Mouse (Mus musculus) heart, embryonic 13.5 days (tissue): ENCODE measurements around the gene Anapc4. TPM values are rescaled to one million over a fixed set of nuclear protein-coding genes. Genes with fewer than 3 reads are reported as not detected.

Experiments
- ATAC-seq: fragments of 200-750 bp; cut with Nextera tagmentation; 2 replicates; pipeline ENCODE4 v1.8.0; 2017; ENCODE audit warnings: moderate TSS enrichment; ENCODE audit not compliant: insufficient number of reproducible peaks, low FRiP score, low TSS enrichment; ENCODE audit errors: extremely low read depth
- H3K27ac ChIP-seq: fragments of 300-500 bp; sonication (generic); replicated peaks from 2 replicates; pipeline ENCODE4 v1.5.1; 2015; ENCODE audit warnings: moderate library complexity, mild to moderate bottlenecking, inconsistent platforms
- H3K27me3 ChIP-seq: fragments of 300-500 bp; sonication (generic); replicated peaks from 2 replicates; pipeline ENCODE4 v1.6.1; 2015; ENCODE audit warnings: mild to moderate bottlenecking, inconsistent platforms
- H3K36me3 ChIP-seq: fragments of 300-500 bp; sonication (generic); 2 replicates; pipeline ENCODE4 v1.6.1; 2015; ENCODE audit warnings: mild to moderate bottlenecking, inconsistent platforms
- H3K4me1 ChIP-seq: fragments of 300-500 bp; sonication (generic); 2 replicates; pipeline ENCODE4 v1.6.1; 2015; ENCODE audit warnings: inconsistent platforms
- H3K4me2 ChIP-seq: fragments of 300-500 bp; sonication (generic); 2 replicates; pipeline ENCODE4 v1.6.1; 2015; ENCODE audit warnings: inconsistent platforms, mild to moderate bottlenecking, moderate library complexity
- H3K4me3 ChIP-seq: fragments of 300-500 bp; sonication (generic); 2 replicates; pipeline ENCODE4 v1.5.1; 2015; ENCODE audit warnings: moderate library complexity, mild to moderate bottlenecking, inconsistent platforms
- H3K9ac ChIP-seq: fragments of 300-500 bp; sonication (generic); 2 replicates; pipeline ENCODE4 v1.6.1; 2015; ENCODE audit warnings: inconsistent platforms, mild to moderate bottlenecking, moderate library complexity
- H3K9me3 ChIP-seq: fragments of 300-500 bp; sonication (generic); 2 replicates; pipeline ENCODE4 v1.6.1; 2016; ENCODE audit warnings: inconsistent platforms
- WGBS: fragments of 180-500 bp; shearing (Covaris S2); methylation state at CpG from one replicate; pipeline ENCODE4 v1.1.7; 2015; ENCODE audit warnings: mixed read lengths; 5-methylcytosine and 5-hydroxymethylcytosine counted together
- polyA plus RNA-seq: library from polyadenylated mRNA; unstranded; fragments of >200 nt; fragmentation: Nextera tagmentation; extraction: Ambion mirVana; gene quantifications from 2 replicates; pipeline ENCODE4 v1.2.1, GENCODE M21; 2015

Anapc4 gene
- polyA plus RNA-seq, 1 experiment from 2014 or later = 65.8 TPM

GRCm38 (mm10) chr5:52868918-52869703, 35.3 kb downstream of the Anapc4 start:
- no peak overlapping the region for H3K4me2 ChIP-seq
- WGBS = 87% methylated on average over 12 of the region's 12 CpGs
- no peak for ATAC-seq
- no peak overlapping the region for H3K4me3 ChIP-seq
- peaks cover 5% of the 10 kb centered on the region; the same call in 1 of the 2 replicates for H3K4me1 ChIP-seq
- H3K36me3 ChIP-seq = peaks cover 53% of the 10 kb centered on the region
- no peak overlapping the region for H3K27ac ChIP-seq
- no peaks in the 10 kb centered on the region for H3K27me3 ChIP-seq
- no peaks in the 10 kb centered on the region for H3K9me3 ChIP-seq
- H3K9ac ChIP-seq = no peak overlapping the region

DNA sequence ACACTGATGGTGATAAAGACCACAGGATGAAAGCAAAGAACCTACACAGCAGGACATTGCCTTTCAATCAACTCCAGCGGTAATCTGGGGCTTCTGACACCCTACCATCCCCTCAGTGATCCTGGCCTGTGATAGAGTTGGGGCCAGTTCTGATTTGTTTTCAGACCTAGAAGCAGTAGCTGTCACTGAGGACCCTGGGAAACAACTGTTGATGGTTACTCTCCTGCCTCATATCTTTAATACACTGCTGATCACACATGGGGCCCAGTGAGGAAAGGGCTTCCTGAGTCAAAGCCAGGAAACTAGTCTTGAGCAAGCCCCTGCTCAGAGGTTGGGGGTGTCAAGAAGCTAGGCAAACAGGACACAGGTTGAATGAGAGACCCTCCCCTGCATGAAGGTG, 37.6 kb downstream of the Anapc4 start:
- Histone ChIP-seq H3K27ac (no peak overlapping the region), H3K4me3 (no peak overlapping the region), H3K4me2 (no peak overlapping the region), H3K9ac (no peak overlapping the region), H3K36me3 (peaks cover 30% of the 10 kb centered on the region), H3K4me1 (no peaks in the 10 kb centered on the region), H3K9me3 (no peaks in the 10 kb centered on the region), H3K27me3 (no peaks in the 10 kb centered on the region)
- 11% methylated on average over 1 of the region's 1 CpGs for WGBS
- no peak for ATAC-seq

GRCm38 (mm10) chr5:52871986-52872385, 38.2 kb downstream of the Anapc4 start:
- Histone ChIP-seq H3K27me3 (no peaks in the 10 kb centered on the region), H3K4me1 (no peaks in the 10 kb centered on the region), H3K4me2 (no peak overlapping the region), H3K4me3 (no peak overlapping the region), H3K36me3 (peaks cover 25% of the 10 kb centered on the region), H3K27ac (no peak overlapping the region), H3K9ac (no peak overlapping the region), H3K9me3 (0 out of 2 replicates have a peak, but pooled peaks cover under 1% of the 10 kb centered on the region)
- WGBS = 86% methylated on average over 13 of the region's 13 CpGs
- ATAC-seq = no peak

GRCm38 (mm10) chr5:52878847-52879246, 45.0 kb downstream of the Anapc4 start:
- Histone ChIP-seq H3K9ac (no peak overlapping the region), H3K36me3 (no peaks in the 10 kb centered on the region), H3K4me3 (no peak overlapping the region), H3K4me2 (no peak overlapping the region), H3K4me1 (no peaks in the 10 kb centered on the region), H3K9me3 (0 out of 2 replicates have a peak, but pooled peaks cover 5% of the 10 kb centered on the region), H3K27me3 (peaks cover 15% of the 10 kb centered on the region), H3K27ac (no peak overlapping the region)
- ATAC-seq = no peak
- 2% methylated on average over 8 of the region's 14 CpGs for WGBS

DNA sequence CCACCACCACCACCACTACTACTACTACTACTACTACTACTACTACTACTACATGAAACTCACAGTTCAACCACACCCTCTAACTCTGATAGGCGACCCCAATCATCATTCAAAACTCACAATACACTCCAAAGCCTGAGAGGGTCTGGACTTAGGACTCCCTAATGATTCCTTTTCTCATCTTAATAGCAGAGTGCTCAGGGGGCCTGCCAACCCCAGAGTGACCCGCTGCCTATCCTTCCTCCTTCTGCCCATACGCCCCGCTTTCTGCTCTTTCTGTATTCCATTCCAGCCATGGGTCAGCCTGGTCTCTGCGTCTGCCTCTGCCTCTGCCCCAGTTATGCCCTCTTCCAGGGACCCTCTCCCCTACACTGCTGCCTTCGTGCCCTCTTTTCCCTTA, 46.1 kb downstream of the Anapc4 start:
- H3K4me1 ChIP-seq = no peaks in the 10 kb centered on the region
- no peak overlapping the region for H3K9ac ChIP-seq
- no peak overlapping the region for H3K4me2 ChIP-seq
- H3K4me3 ChIP-seq = no peak overlapping the region
- H3K9me3 ChIP-seq = 0 out of 2 replicates have a peak, but pooled peaks cover 5% of the 10 kb centered on the region
- ATAC-seq = no peak
- H3K27me3 ChIP-seq = peaks cover 15% of the 10 kb centered on the region
- H3K36me3 ChIP-seq = no peaks in the 10 kb centered on the region
- H3K27ac ChIP-seq = no peak overlapping the region
- 86% methylated on average over 6 of the region's 6 CpGs for WGBS

DNA sequence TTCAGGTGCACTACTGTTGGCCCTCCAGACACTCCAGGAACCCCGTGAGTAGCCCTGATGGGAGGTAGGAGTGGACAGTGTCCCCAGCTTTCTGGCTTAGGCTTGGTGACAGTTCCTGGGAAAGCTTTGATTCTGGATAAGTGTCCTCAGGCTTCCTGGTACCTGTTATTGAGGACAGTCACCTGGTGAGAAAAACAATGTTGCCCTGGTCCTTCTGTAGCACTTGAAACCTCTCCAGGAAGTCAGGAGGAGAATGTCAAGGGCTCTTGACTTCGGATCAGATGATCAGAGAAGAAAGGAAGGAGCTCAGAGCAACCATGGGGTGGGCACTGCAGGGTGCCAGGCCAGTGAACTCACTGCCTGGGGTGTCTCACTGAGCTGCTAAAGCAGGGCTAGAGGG, 48.6 kb downstream of the Anapc4 start:
- ATAC-seq = no peak
- WGBS = 26% methylated on average over 2 of the region's 2 CpGs
- no peak overlapping the region for H3K27ac ChIP-seq
- peaks cover 15% of the 10 kb centered on the region for H3K27me3 ChIP-seq
- no peaks in the 10 kb centered on the region for H3K36me3 ChIP-seq
- H3K4me2 ChIP-seq = no peak overlapping the region
- no peaks in the 10 kb centered on the region for H3K9me3 ChIP-seq
- no peak overlapping the region for H3K9ac ChIP-seq
- H3K4me3 ChIP-seq = no peak overlapping the region
- no peaks in the 10 kb centered on the region for H3K4me1 ChIP-seq

GRCm38 (mm10) chr5:52887085-52887484, 53.3 kb downstream of the Anapc4 start:
- H3K4me1 ChIP-seq = no peaks in the 10 kb centered on the region
- no peaks in the 10 kb centered on the region for H3K36me3 ChIP-seq
- no peak overlapping the region for H3K4me2 ChIP-seq
- H3K27me3 ChIP-seq = no peaks in the 10 kb centered on the region
- no peak overlapping the region for H3K4me3 ChIP-seq
- ATAC-seq = no peak
- H3K27ac ChIP-seq = no peak overlapping the region
- H3K9me3 ChIP-seq = no peaks in the 10 kb centered on the region
- 46% methylated on average over 12 of the region's 12 CpGs for WGBS
- no peak overlapping the region for H3K9ac ChIP-seq

- no peaks in the 10 kb centered on the region for H3K4me1 ChIP-seq
- no peaks in the 10 kb centered on the region for H3K36me3 ChIP-seq
- H3K4me2 ChIP-seq = no peak overlapping the region
- H3K4me3 ChIP-seq = no peak overlapping the region
- ATAC-seq = no peak
- no peaks in the 10 kb centered on the region; the same call in 1 of the 2 replicates for H3K9me3 ChIP-seq
- no peak overlapping the region for H3K9ac ChIP-seq
- H3K27ac ChIP-seq = no peak overlapping the region
- 80% methylated on average over 7 of the region's 7 CpGs for WGBS
- H3K27me3 ChIP-seq = no peaks in the 10 kb centered on the region
Measured at GRCm38 (mm10) chr5:52889919-52890318, 56.1 kb downstream of the Anapc4 start.

DNA sequence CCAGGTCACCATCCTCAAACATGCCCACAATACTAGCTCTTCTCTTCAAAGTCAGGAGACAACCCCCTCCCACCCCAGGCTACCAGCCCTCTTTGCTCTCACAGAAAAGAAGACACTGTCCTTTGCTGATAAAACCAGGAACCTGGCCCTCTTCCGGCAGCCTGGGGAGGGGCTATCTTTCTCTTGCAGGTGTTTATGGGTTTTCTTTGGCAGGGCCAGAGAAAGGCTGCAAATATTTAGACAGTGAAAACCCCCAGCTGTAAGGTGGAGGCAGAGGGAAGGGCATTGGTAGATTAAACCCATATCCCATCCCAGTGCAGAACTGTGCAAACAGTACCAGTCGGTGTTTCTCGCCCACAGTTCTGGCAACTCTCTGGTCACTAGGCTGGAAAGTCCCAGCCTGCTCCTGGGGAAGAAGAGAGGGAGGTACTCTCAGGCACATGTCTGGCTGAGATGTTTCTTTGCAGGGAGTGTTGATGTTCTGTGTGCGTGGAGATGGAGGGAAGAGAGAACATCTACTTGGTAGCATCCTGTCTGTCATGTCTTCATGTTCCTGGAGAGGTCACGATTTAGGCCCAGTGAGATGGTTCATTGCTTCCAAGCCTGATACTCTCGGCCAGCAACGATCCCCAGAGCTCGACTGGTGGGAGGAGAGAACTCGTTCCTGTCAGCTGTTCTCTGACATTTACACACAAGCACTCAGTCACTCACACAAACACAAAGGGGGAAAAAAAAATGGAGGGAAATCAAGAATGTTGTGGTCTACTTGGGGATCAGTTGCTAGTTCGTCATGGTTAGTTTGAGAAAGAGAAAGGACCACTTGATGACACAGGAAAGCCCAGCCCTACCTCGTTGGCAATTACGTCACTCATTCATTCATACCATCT, 58.4 kb downstream of the Anapc4 start:
- no peaks in the 10 kb centered on the region for H3K36me3 ChIP-seq
- WGBS = 62% methylated on average over 12 of the region's 12 CpGs
- H3K4me2 ChIP-seq = no peak overlapping the region
- H3K27me3 ChIP-seq = no peaks in the 10 kb centered on the region
- H3K9ac ChIP-seq = no peak overlapping the region
- no peak overlapping the region for H3K27ac ChIP-seq
- H3K4me1 ChIP-seq = no peaks in the 10 kb centered on the region
- no peak overlapping the region for H3K4me3 ChIP-seq
- H3K9me3 ChIP-seq = no peaks in the 10 kb centered on the region; the same call in 1 of the 2 replicates
- ATAC-seq = no peak

DNA sequence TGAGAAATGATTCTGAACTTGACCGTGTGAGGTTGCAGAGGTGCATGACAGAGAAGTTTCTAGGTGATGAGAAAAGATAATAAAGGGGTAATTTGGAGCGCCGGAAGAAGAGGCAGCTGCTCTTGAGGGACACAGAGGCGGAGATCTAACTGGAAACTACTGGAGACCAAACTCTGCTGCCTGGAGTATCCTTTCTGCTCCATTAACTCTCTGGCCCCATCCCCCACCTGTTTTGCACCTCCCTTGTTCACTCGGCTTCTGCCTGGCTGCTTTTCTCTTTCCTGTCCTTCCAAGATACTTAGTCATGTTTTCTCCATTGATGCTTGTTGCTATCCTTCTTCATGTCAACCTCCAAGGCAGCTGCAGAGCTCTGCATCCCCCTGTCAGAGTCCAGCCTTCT, 60.1 kb downstream of the Anapc4 start:
- H3K4me1 ChIP-seq = no peaks in the 10 kb centered on the region
- no peak overlapping the region for H3K9ac ChIP-seq
- no peak overlapping the region for H3K27ac ChIP-seq
- H3K9me3 ChIP-seq = no peaks in the 10 kb centered on the region; the same call in 1 of the 2 replicates
- H3K27me3 ChIP-seq = no peaks in the 10 kb centered on the region
- 77% methylated on average over 5 of the region's 5 CpGs for WGBS
- ATAC-seq = no peak
- H3K4me3 ChIP-seq = no peak overlapping the region
- no peaks in the 10 kb centered on the region for H3K36me3 ChIP-seq
- H3K4me2 ChIP-seq = no peak overlapping the region

DNA sequence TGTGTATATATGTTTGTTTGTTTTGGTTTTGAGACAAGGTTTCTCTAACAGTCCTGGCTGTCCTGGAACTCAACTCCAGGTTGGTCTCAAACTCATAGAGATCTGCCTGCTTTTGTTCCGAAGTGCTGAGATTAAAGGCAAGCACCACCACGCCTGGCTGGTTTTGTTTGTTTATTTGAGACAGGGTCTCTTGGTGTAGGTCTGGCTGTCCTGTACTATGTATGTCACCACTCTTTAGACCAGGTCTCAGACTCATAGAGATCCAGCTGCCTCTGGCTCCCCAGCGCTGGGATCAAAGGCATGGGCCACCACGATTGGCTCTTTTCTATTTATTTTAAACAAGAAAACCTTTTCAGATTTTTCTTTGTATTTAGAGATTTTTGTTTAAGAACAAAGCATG, 70.4 kb downstream of the Anapc4 start:
- H3K9me3 ChIP-seq = no peaks in the 10 kb centered on the region
- H3K36me3 ChIP-seq = no peaks in the 10 kb centered on the region
- H3K27ac ChIP-seq = no peak overlapping the region
- no peak for ATAC-seq
- WGBS = 16% methylated on average over 4 of the region's 4 CpGs
- no peak overlapping the region for H3K4me3 ChIP-seq
- H3K4me1 ChIP-seq = peaks cover 7% of the 10 kb centered on the region; the same call in 1 of the 2 replicates
- H3K4me2 ChIP-seq = no peak overlapping the region
- H3K9ac ChIP-seq = no peak overlapping the region
- no peaks in the 10 kb centered on the region for H3K27me3 ChIP-seq
